Mouse (Mus musculus): ENCODE measurements around the gene Msln. TPM values are rescaled to one million over a fixed set of nuclear protein-coding genes. Genes with fewer than 3 reads are reported as not detected.
A peak's percentile ranks its signal among the peaks of the same experiment; 100 is the strongest.

Msln gene
- polyA plus RNA-seq, 1 experiment from 2014 or later = 3.4 TPM

DNA sequence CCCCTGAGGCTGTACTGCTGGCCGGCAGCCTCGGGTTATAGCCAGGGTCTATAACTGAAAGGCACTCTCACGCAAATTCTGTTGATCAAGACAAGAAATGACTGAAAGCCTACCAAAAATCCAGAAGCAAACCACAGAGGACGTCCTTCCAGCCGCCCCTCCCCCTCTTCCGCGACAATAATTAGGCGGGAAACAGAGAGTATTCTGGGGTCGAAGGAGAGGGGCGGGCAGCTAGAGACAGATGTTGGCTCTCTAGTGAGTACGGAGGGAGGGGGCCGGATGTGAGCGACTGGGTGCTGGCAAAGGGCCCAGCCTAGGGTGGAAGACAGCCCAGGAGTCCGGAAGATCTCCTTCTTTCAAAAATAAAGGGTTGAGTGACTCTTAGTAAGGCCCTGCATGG, 38.4 kb upstream of the Msln start, which contains the start of gene Fam173a:
Gene Fam173a, minus strand, starts transcription at position 287 of the 400 bp plus-strand sequence.
- peak within 1 kb of the TSS; percentile 80 for H3K9ac ChIP-seq (ENCODE audit: low read depth, low read length)
- peak within 1 kb of the TSS; percentile 80 for H3K4me2 ChIP-seq
- H3K4me3 ChIP-seq (ENCODE audit: low read depth, low read length) = peak within 1 kb of the TSS; percentile 71
- peak; percentile 67 for ATAC-seq (replicated peaks; ENCODE audit: insufficient number of reproducible peaks, low FRiP score, low TSS enrichment)
- peak within 1 kb of the TSS; percentile 90 for H3K27ac ChIP-seq (ENCODE audit: low read depth, low read length)
- H3K9me3 ChIP-seq (replicated peaks; ENCODE audit: control insufficient read depth, low read length) = no peaks in the 10 kb centered on the region
- H3K4me1 ChIP-seq (ENCODE audit: control insufficient read depth, insufficient read depth, low read length) = peaks cover 34% of the 10 kb centered on the region
- H3K27me3 ChIP-seq (ENCODE audit: control insufficient read depth, insufficient read depth, low read length) = no peaks in the 10 kb centered on the region
- H3K36me3 ChIP-seq (ENCODE audit: control insufficient read depth, insufficient read depth, low read length) = peaks cover 9% of the 10 kb centered on the region
- 1% methylated on average over 14 of the region's 14 CpGs for WGBS (ENCODE audit: insufficient replicate concordance)

GRCm38 (mm10) chr17:25791843-25792527, 37.8 kb upstream of the Msln start:
- Histone ChIP-seq H3K27ac (ENCODE audit: low read depth, low read length) (peak overlapping the region; percentile 90), H3K9ac (ENCODE audit: low read depth, low read length) (peak overlapping the region; percentile 80), H3K4me1 (ENCODE audit: control insufficient read depth, insufficient read depth, low read length) (peaks cover 34% of the 10 kb centered on the region), H3K9me3 (replicated peaks; ENCODE audit: control insufficient read depth, low read length) (no peaks in the 10 kb centered on the region), H3K4me2 (peak overlapping the region; percentile 80), H3K27me3 (ENCODE audit: control insufficient read depth, insufficient read depth, low read length) (no peaks in the 10 kb centered on the region), H3K4me3 (ENCODE audit: low read depth, low read length) (peak overlapping the region; percentile 71), H3K36me3 (ENCODE audit: control insufficient read depth, insufficient read depth, low read length) (peaks cover 11% of the 10 kb centered on the region)
- WGBS (ENCODE audit: insufficient replicate concordance) = under 1% methylated on average over 45 of the region's 45 CpGs
- peak; percentile 45 for ATAC-seq (replicated peaks; ENCODE audit: insufficient number of reproducible peaks, low FRiP score, low TSS enrichment)

- Histone ChIP-seq H3K4me1 (ENCODE audit: control insufficient read depth, insufficient read depth, low read length) (peaks cover 34% of the 10 kb centered on the region), H3K27me3 (ENCODE audit: control insufficient read depth, insufficient read depth, low read length) (no peaks in the 10 kb centered on the region), H3K9me3 (replicated peaks; ENCODE audit: control insufficient read depth, low read length) (no peaks in the 10 kb centered on the region), H3K4me3 (ENCODE audit: low read depth, low read length) (peak overlapping the region; percentile 71), H3K9ac (ENCODE audit: low read depth, low read length) (peak overlapping the region; percentile 80), H3K36me3 (ENCODE audit: control insufficient read depth, insufficient read depth, low read length) (peaks cover 11% of the 10 kb centered on the region), H3K4me2 (peak overlapping the region; percentile 80), H3K27ac (ENCODE audit: low read depth, low read length) (no peak overlapping the region)
- WGBS (ENCODE audit: insufficient replicate concordance) = 28% methylated on average over 19 of the region's 19 CpGs
- no peak for ATAC-seq (replicated peaks; ENCODE audit: insufficient number of reproducible peaks, low FRiP score, low TSS enrichment)
These were observed 37.2 kb upstream of the Msln start for GRCm38 (mm10) chr17:25791320-25791842.

GRCm38 (mm10) chr17:25786781-25787504, 32.8 kb upstream of the Msln start:
- Histone ChIP-seq H3K36me3 (ENCODE audit: control insufficient read depth, insufficient read depth, low read length) (peaks cover 20% of the 10 kb centered on the region), H3K4me1 (ENCODE audit: control insufficient read depth, insufficient read depth, low read length) (peaks cover 22% of the 10 kb centered on the region), H3K9me3 (replicated peaks; ENCODE audit: control insufficient read depth, low read length) (no peaks in the 10 kb centered on the region), H3K4me2 (no peak overlapping the region), H3K27ac (ENCODE audit: low read depth, low read length) (no peak overlapping the region), H3K4me3 (ENCODE audit: low read depth, low read length) (no peak overlapping the region), H3K27me3 (ENCODE audit: control insufficient read depth, insufficient read depth, low read length) (no peaks in the 10 kb centered on the region), H3K9ac (ENCODE audit: low read depth, low read length) (no peak overlapping the region)
- 88% methylated on average over 9 of the region's 9 CpGs for WGBS (ENCODE audit: insufficient replicate concordance)
- ATAC-seq (replicated peaks; ENCODE audit: insufficient number of reproducible peaks, low FRiP score, low TSS enrichment) = no peak

DNA sequence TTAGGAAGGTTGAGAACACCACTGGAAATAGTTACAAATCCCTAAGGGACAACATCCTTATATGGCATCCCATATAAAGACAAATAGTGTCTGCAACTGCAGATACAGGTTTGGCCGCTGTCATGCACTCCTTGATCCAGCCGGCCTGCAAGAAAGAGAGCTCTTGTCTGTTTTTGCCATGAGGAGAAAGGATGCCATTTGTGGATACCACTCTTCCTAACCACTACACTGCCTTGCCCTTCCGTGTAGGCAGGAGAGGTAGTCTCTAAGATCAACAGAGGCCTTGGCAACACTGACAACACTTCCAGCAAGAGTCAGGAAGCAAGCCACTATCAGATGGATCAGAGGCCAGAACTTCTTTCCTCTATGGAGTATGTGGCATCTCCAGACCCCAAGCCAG, 32.1 kb upstream of the Msln start, which contains the start of gene Ccdc78:
Gene Ccdc78, plus strand, starts transcription at position 301 of the 400 bp plus-strand sequence.
- H3K36me3 ChIP-seq (ENCODE audit: control insufficient read depth, insufficient read depth, low read length) = peaks cover 27% of the 10 kb centered on the region
- no peaks in the 10 kb centered on the region for H3K27me3 ChIP-seq (ENCODE audit: control insufficient read depth, insufficient read depth, low read length)
- no peak for ATAC-seq (replicated peaks; ENCODE audit: insufficient number of reproducible peaks, low FRiP score, low TSS enrichment)
- WGBS (ENCODE audit: insufficient replicate concordance) = 73% methylated on average over 3 of the region's 3 CpGs
- H3K4me1 ChIP-seq (ENCODE audit: control insufficient read depth, insufficient read depth, low read length) = peaks cover 20% of the 10 kb centered on the region
- peak within 1 kb of the TSS; percentile 78 for H3K4me2 ChIP-seq
- H3K27ac ChIP-seq (ENCODE audit: low read depth, low read length) = peak within 1 kb of the TSS; percentile 81
- peak within 1 kb of the TSS; percentile 69 for H3K4me3 ChIP-seq (ENCODE audit: low read depth, low read length)
- H3K9ac ChIP-seq (ENCODE audit: low read depth, low read length) = peak within 1 kb of the TSS; percentile 80
- H3K9me3 ChIP-seq (replicated peaks; ENCODE audit: control insufficient read depth, low read length) = no peaks in the 10 kb centered on the region

DNA sequence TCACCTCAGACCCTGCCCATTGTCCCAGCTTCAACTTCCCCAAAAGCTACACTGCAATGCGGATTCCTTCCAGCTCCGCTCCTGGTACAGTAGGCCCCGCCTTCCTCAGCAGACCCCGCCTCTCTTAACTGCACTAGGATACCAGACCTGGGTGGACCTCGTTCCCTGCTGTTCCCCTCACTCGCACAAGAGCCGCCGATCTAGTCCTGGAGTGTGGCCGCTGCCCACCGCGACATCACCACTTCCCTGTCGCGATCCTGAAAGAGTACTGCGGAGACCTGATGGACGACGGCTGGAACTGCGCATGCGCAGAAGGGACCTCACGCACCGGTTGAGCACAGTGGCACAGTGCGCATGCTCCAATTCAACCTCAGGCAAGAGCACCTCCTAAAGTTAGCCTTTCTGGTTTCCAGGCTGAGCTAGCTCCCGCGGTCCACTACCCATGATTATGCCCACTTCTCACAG, 31.1 kb upstream of the Msln start, which contains the start of gene Haghl:
Gene Haghl, minus strand, starts transcription at position 393 of the 465 bp plus-strand sequence.
- Histone ChIP-seq H3K4me1 (ENCODE audit: control insufficient read depth, insufficient read depth, low read length) (peaks cover 12% of the 10 kb centered on the region), H3K27ac (ENCODE audit: low read depth, low read length) (peak within 1 kb of the TSS; percentile 81), H3K9me3 (replicated peaks; ENCODE audit: control insufficient read depth, low read length) (no peaks in the 10 kb centered on the region), H3K36me3 (ENCODE audit: control insufficient read depth, insufficient read depth, low read length) (peaks cover 27% of the 10 kb centered on the region), H3K4me3 (ENCODE audit: low read depth, low read length) (peak within 1 kb of the TSS; percentile 69), H3K9ac (ENCODE audit: low read depth, low read length) (peak within 1 kb of the TSS; percentile 80), H3K27me3 (ENCODE audit: control insufficient read depth, insufficient read depth, low read length) (no peaks in the 10 kb centered on the region), H3K4me2 (peak within 1 kb of the TSS; percentile 78)
- WGBS (ENCODE audit: insufficient replicate concordance) = 0% methylated on average over 23 of the region's 23 CpGs
- ATAC-seq (replicated peaks; ENCODE audit: insufficient number of reproducible peaks, low FRiP score, low TSS enrichment) = peak; percentile 76

DNA sequence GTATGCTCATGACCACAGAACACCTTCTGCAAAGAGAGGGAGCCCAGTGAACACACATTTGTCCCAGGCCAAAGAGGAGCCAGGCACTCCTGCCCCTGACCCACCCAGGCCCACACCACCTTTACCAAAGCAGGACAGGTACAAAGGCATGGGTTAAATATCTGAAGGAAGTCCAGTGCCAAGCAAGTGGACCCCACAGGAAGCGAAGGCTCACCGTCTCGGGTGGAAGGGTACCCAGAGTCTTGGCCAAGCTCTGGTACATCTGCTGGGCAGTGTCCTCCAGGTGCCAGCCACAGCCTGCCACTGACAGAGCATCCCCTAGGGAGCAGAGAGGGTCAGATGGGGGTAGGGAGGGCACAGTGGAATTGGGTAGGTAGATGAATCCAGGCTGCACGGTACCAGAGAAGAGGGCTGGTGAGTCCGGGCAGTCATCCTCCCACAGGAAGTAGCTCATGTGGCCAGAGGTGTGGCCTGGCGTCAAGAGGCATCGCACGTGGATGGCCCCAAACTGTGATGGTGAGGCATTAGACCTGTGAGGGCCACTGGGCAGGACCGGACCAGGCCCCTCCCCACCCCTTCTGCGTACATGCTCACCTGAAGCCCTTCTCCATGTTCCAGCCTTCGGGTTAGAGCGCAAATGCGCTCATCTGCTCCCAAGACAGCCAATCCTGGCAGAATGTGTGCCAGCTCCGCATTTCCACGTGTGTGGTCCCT, 29.8 kb upstream of the Msln start:
- Histone ChIP-seq H3K27me3 (ENCODE audit: control insufficient read depth, insufficient read depth, low read length) (no peaks in the 10 kb centered on the region), H3K36me3 (ENCODE audit: control insufficient read depth, insufficient read depth, low read length) (peaks cover 20% of the 10 kb centered on the region), H3K4me3 (ENCODE audit: low read depth, low read length) (peak overlapping the region; percentile 69; the same call in 1 of the 2 replicates), H3K27ac (ENCODE audit: low read depth, low read length) (no peak overlapping the region), H3K9ac (ENCODE audit: low read depth, low read length) (peak overlapping the region; percentile 80), H3K4me2 (peak overlapping the region; percentile 78), H3K9me3 (replicated peaks; ENCODE audit: control insufficient read depth, low read length) (no peaks in the 10 kb centered on the region), H3K4me1 (ENCODE audit: control insufficient read depth, insufficient read depth, low read length) (peaks cover 12% of the 10 kb centered on the region)
- 80% methylated on average over 14 of the region's 15 CpGs for WGBS (ENCODE audit: insufficient replicate concordance)
- no peak for ATAC-seq (replicated peaks; ENCODE audit: insufficient number of reproducible peaks, low FRiP score, low TSS enrichment)

GRCm38 (mm10) chr17:25783086-25783485, 28.9 kb upstream of the Msln start:
- peaks cover 20% of the 10 kb centered on the region for H3K36me3 ChIP-seq (ENCODE audit: control insufficient read depth, insufficient read depth, low read length)
- no peaks in the 10 kb centered on the region for H3K27me3 ChIP-seq (ENCODE audit: control insufficient read depth, insufficient read depth, low read length)
- 77% methylated on average over 7 of the region's 7 CpGs for WGBS (ENCODE audit: insufficient replicate concordance)
- no peak overlapping the region for H3K4me2 ChIP-seq
- no peak overlapping the region for H3K27ac ChIP-seq (ENCODE audit: low read depth, low read length)
- H3K9me3 ChIP-seq (replicated peaks; ENCODE audit: control insufficient read depth, low read length) = no peaks in the 10 kb centered on the region
- no peak for ATAC-seq (replicated peaks; ENCODE audit: insufficient number of reproducible peaks, low FRiP score, low TSS enrichment)
- H3K4me1 ChIP-seq (ENCODE audit: control insufficient read depth, insufficient read depth, low read length) = peaks cover 12% of the 10 kb centered on the region
- H3K4me3 ChIP-seq (ENCODE audit: low read depth, low read length) = no peak overlapping the region
- H3K9ac ChIP-seq (ENCODE audit: low read depth, low read length) = no peak overlapping the region
